Mouse (Mus musculus) CH12.LX (cell line): ENCODE data around the gene Lrmda. TPM values are rescaled to one million over a fixed set of nuclear protein-coding genes. Genes with fewer than 3 reads are reported as not detected.

Experiments
- DNase-seq: peaks from one replicate; pipeline ENCODE4 v3.0.0-alpha.2; 2013; ENCODE audit errors: extremely low read depth
- H3K27ac ChIP-seq: 2 replicates; pipeline ENCODE4 v1.5.1; 2012; ENCODE audit warnings: low read depth, mild to moderate bottlenecking, control low read depth, moderate library complexity; ENCODE audit not compliant: insufficient read depth
- H3K27me3 ChIP-seq: replicated peaks from 2 replicates; pipeline ENCODE3; 2012; ENCODE audit warnings: inconsistent platforms
- H3K36me3 ChIP-seq, 2 experiments: replicated peaks in 1 of 2; 2 replicates each; pipeline versions ENCODE3 to v1.6.1; 2012; ENCODE audit warnings: inconsistent platforms in 1 of 2, low read length in 1 of 2, mild to moderate bottlenecking in 1 of 2, mixed read lengths in 1 of 2, moderate library complexity in 1 of 2; ENCODE audit not compliant: control insufficient read depth in 1 of 2, insufficient read depth in 1 of 2
- H3K4me1 ChIP-seq, 2 experiments: 2 replicates each; pipeline ENCODE4 v1.6.1; 2012; ENCODE audit warnings: inconsistent platforms in 1 of 2, moderate library complexity in 1 of 2; ENCODE audit not compliant: insufficient read depth in 2 of 2, control insufficient read depth in 1 of 2
- H3K4me2 ChIP-seq: 2 replicates; pipeline ENCODE4 v1.6.1; 2012; ENCODE audit warnings: low read depth, mild to moderate bottlenecking, control low read depth; ENCODE audit not compliant: poor library complexity, insufficient read depth, severe bottlenecking
- H3K4me3 ChIP-seq, 3 experiments: fragments of 150-350 bp in 1 of 3; sonication (generic) in 1 of 3; replicated peaks in 1 of 3; 2 replicates each; pipeline versions ENCODE3 to v1.5.1; 2011 to 2012; ENCODE audit warnings: low read depth in 2 of 3, low read length in 2 of 3, mild to moderate bottlenecking in 2 of 3, moderate library complexity in 2 of 3, control low read depth in 1 of 3, improper control_type of control experiment in 1 of 3, inconsistent platforms in 1 of 3, mixed read lengths in 1 of 3; ENCODE audit not compliant: poor library complexity in 1 of 3
- H3K79me2 ChIP-seq: replicated peaks from 2 replicates; pipeline ENCODE4 v1.6.1; 2012; ENCODE audit warnings: mild to moderate bottlenecking, moderate library complexity; ENCODE audit not compliant: control insufficient read depth, poor library complexity, insufficient read depth, severe bottlenecking; ENCODE audit errors: extremely low read depth
- H3K9ac ChIP-seq: 2 replicates; pipeline ENCODE4 v1.6.1; 2012; ENCODE audit warnings: low read depth, mild to moderate bottlenecking, control low read depth, moderate library complexity; ENCODE audit not compliant: insufficient read depth
- H3K9me3 ChIP-seq: replicated peaks from 2 replicates; pipeline ENCODE3; 2012; ENCODE audit warnings: low read length, inconsistent platforms, mixed read lengths
- CHD2 ChIP-seq: IDR thresholded peaks from 2 replicates; pipeline ENCODE4 v1.6.1; 2011; ENCODE audit warnings: low read length, improper control_type of control experiment
- E2F4 ChIP-seq: IDR thresholded peaks from 2 replicates; pipeline ENCODE4 v1.6.1; 2011; ENCODE audit warnings: low read depth, low read length, improper control_type of control experiment; ENCODE audit not compliant: insufficient replicate concordance
- EP300 ChIP-seq: IDR thresholded peaks from 2 replicates; pipeline ENCODE4 v1.6.1; 2011; ENCODE audit warnings: low read length, improper control_type of control experiment
- ETS1 ChIP-seq: conservative IDR thresholded peaks from 2 replicates; pipeline ENCODE4 v1.6.1; 2012; ENCODE audit warnings: low read depth, mild to moderate bottlenecking, inconsistent platforms, low read length, improper control_type of control experiment, moderate library complexity
- HCFC1 ChIP-seq: IDR thresholded peaks from 2 replicates; pipeline ENCODE4 v1.6.1; 2012; ENCODE audit warnings: low read depth, mild to moderate bottlenecking, inconsistent platforms, low read length, improper control_type of control experiment
- MEF2A ChIP-seq: IDR thresholded peaks from 2 replicates; pipeline ENCODE4 v1.6.1; 2014; ENCODE audit warnings: low read depth, mild to moderate bottlenecking, inconsistent platforms, low read length, improper control_type of control experiment, borderline replicate concordance
- MYC ChIP-seq: IDR thresholded peaks from 2 replicates; pipeline ENCODE4 v1.6.1; 2011; ENCODE audit warnings: low read depth, mild to moderate bottlenecking, improper control_type of control experiment, low read length
- PAX5 ChIP-seq: IDR thresholded peaks from 2 replicates; pipeline ENCODE4 v1.6.1; 2012; ENCODE audit warnings: low read length, inconsistent platforms, mixed read lengths
- POLR2A ChIP-seq: IDR thresholded peaks from 2 replicates; pipeline ENCODE4 v1.6.1; 2011; ENCODE audit warnings: low read depth, mild to moderate bottlenecking, improper control_type of control experiment, low read length
- POLR2AphosphoS2 ChIP-seq: IDR thresholded peaks from 2 replicates; pipeline ENCODE4 v1.6.1; 2011; ENCODE audit warnings: low read depth, low read length, improper control_type of control experiment
- RAD21 ChIP-seq: IDR thresholded peaks from 2 replicates; pipeline ENCODE4 v1.6.1; 2011; ENCODE audit warnings: low read depth, mild to moderate bottlenecking, low read length, improper control_type of control experiment, moderate library complexity
- RCOR1 ChIP-seq: conservative IDR thresholded peaks from 2 replicates; pipeline ENCODE4 v1.6.1; 2012; ENCODE audit warnings: low read depth, mild to moderate bottlenecking, inconsistent platforms, low read length, improper control_type of control experiment
- SMC3 ChIP-seq: IDR thresholded peaks from 2 replicates; pipeline ENCODE4 v1.6.1; 2011; ENCODE audit warnings: low read depth, low read length, improper control_type of control experiment
- UBTF ChIP-seq: IDR thresholded peaks from 2 replicates; pipeline ENCODE4 v1.6.1; 2012; ENCODE audit warnings: low read depth, mild to moderate bottlenecking, inconsistent platforms, low read length, improper control_type of control experiment, moderate library complexity
- USF1 ChIP-seq: IDR thresholded peaks from 2 replicates; pipeline ENCODE4 v1.6.1; 2014; ENCODE audit warnings: low read depth, mild to moderate bottlenecking, inconsistent platforms, low read length, improper control_type of control experiment
- USF2 ChIP-seq: conservative IDR thresholded peaks from 2 replicates; pipeline ENCODE4 v1.6.1; 2011; ENCODE audit warnings: low read depth, low read length, improper control_type of control experiment
- ZMIZ1 ChIP-seq: IDR thresholded peaks from 2 replicates; pipeline ENCODE4 v1.6.1; 2012; ENCODE audit warnings: low read depth, mild to moderate bottlenecking, inconsistent platforms, low read length, improper control_type of control experiment
- dilution Hi-C: fragments of 300-500 bp; cut with MboI; formaldehyde crosslinking; loops from 2 replicates; pipeline ENCODE4 v1.14.3; 2020; ENCODE audit warnings: low sequenced_read_pairs; ENCODE audit not compliant: extremely low pct_unique_long_range_greater_than_20kb, extremely low pct_ligation_motif_present
- in situ Hi-C: fragments of 300-500 bp; cut with MboI; formaldehyde crosslinking; loops from 3 replicates; pipeline ENCODE4 v1.14.3; 2019; ENCODE audit warnings: low sequenced_read_pairs, low pct_ligation_motif_present, low pct_unique_long_range_greater_than_20kb, mixed read lengths
- polyA plus RNA-seq: library from polyadenylated mRNA; unstranded; fragments of >175 nt; gene quantifications from 2 replicates; pipeline ENCODE4 v1.2.1, GENCODE M21; 2012; ENCODE audit warnings: low read depth; ENCODE audit not compliant: insufficient read length
- total RNA-seq, 2 experiments: library from RNA; depleted of rRNA; stranded (reverse); fragments of 300-350 nt in 1 of 2; fragments of >200 nt in 1 of 2; gene quantifications; 2 replicates each; pipeline ENCODE4 v1.2.3; 2012 to 2014

Gene Lrmda
- total and polyA plus RNA-seq, 3 experiments = 0.89 to 3.7 (median 1.9) TPM

GRCm38 (mm10) chr14:22406623-22407022, 387.1 kb downstream of the Lrmda start:
- no peak for DNase-seq
- Histone ChIP-seq H3K9me3 (no peaks in the 10 kb centered on the region), H3K4me1 (peaks cover 0 to 22% of the 10 kb centered on the region in 2 experiments; a peak in 2 of 4 replicates), H3K27me3 (no peaks in the 10 kb centered on the region), H3K9ac (no peak overlapping the region), H3K79me2 (no peaks in the 10 kb centered on the region), H3K4me3 (no peak overlapping the region), H3K27ac (no peak overlapping the region), H3K4me2 (no peak overlapping the region), H3K36me3 (no peaks in the 10 kb centered on the region)
- TF ChIP-seq EP300 (no peak), RCOR1 (no peak), ZMIZ1 (no peak), MEF2A (no peak)
- in situ Hi-C loops = no loop called here
- dilution Hi-C loops = no loop called here

- no peaks in the 10 kb centered on the region for H3K79me2 ChIP-seq
- no peaks in the 10 kb centered on the region for H3K36me3 ChIP-seq
- no peak overlapping the region for H3K4me2 ChIP-seq
- H3K4me3 ChIP-seq = no peak overlapping the region
- H3K27me3 ChIP-seq = no peaks in the 10 kb centered on the region
- peaks cover 0 to 5% of the 10 kb centered on the region in 2 experiments; a peak in 1 of 4 replicates for H3K4me1 ChIP-seq
- dilution Hi-C loops = no loop called here
- TF ChIP-seq USF2 = no peak
- no peak for TF ChIP-seq CHD2
- TF ChIP-seq USF1 = no peak
- no peak for TF ChIP-seq SMC3
- TF ChIP-seq RCOR1 = no peak
- TF ChIP-seq E2F4 = no peak
- TF ChIP-seq PAX5 = no peak
- TF ChIP-seq MEF2A = no peak
- no peak for TF ChIP-seq EP300
- no peak for TF ChIP-seq UBTF
- H3K27ac ChIP-seq = no peak overlapping the region
- in situ Hi-C loops = no loop called here
- DNase-seq = no peak
- no peaks in the 10 kb centered on the region for H3K9me3 ChIP-seq
- H3K9ac ChIP-seq = no peak overlapping the region
These were observed 391.3 kb downstream of the Lrmda start for GRCm38 (mm10) chr14:22410826-22411225.

DNA sequence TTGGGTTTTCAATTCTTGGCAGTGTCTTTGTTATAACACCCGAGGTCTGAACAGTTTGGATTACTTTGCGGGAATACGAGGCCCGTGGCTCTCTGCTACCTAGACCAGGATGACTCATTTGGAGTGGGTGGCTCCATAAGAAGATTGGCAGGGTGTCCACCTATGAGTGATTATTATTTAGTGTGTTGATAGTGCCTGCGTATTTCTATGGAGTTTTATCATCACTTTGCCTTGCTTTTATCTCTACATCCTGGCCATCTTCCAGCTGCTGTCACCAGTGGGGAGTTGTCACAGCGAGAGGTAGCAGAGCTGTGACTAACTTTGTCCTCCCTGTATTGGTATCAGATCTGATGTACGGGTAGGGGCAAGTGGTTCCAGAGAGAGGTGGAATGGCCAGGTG, 393.7 kb downstream of the Lrmda start:
- Histone ChIP-seq H3K9me3 (no peaks in the 10 kb centered on the region), H3K9ac (no peak overlapping the region), H3K27me3 (no peaks in the 10 kb centered on the region), H3K36me3 (no peaks in the 10 kb centered on the region), H3K79me2 (no peaks in the 10 kb centered on the region), H3K4me2 (no peak overlapping the region), H3K4me1 (peaks cover 0 to 5% of the 10 kb centered on the region in 2 experiments; a peak in 1 of 4 replicates), H3K27ac (no peak overlapping the region), H3K4me3 (no peak overlapping the region)
- dilution Hi-C loops = no loop called here
- in situ Hi-C loops = no loop called here
- DNase-seq = no peak
- no peak for TF ChIP-seq USF2
- no peak for TF ChIP-seq ETS1
- no peak for TF ChIP-seq POLR2AphosphoS2
- TF ChIP-seq MYC = no peak
- no peak for TF ChIP-seq POLR2A
- no peak for TF ChIP-seq HCFC1
- no peak for TF ChIP-seq RAD21
